Mouse (Mus musculus): Measurements from ENCODE around the gene Tex9. TPM values are rescaled to one million over a fixed set of nuclear protein-coding genes. Genes with fewer than 3 reads are reported as not detected.
"Not testable (repeated sequence)": the region's sequence is repeated elsewhere in the genome, so short reads cannot be mapped to it uniquely, and the experiment has no call there.

Tex9 gene
- polyA plus RNA-seq, 1 experiment from 2014 or later: 36.3 TPM

GRCm38 (mm10) chr9:72475511-72475910, 16.5 kb downstream of the Tex9 start:
- no peak overlapping the region for H3K4me3 ChIP-seq
- WGBS: 47% methylated on average over 9 of the region's 9 CpGs
- H3K9ac ChIP-seq: no peak overlapping the region
- no peak for ATAC-seq (ENCODE audit: low FRiP score, low read depth)
- H3K4me2 ChIP-seq (replicated peaks): no peak overlapping the region
- H3K9me3 ChIP-seq: no peaks in the 10 kb centered on the region
- peaks cover 43% of the 10 kb centered on the region for H3K36me3 ChIP-seq
- H3K27ac ChIP-seq: no peak overlapping the region
- H3K4me1 ChIP-seq: peaks cover 7% of the 10 kb centered on the region
- H3K27me3 ChIP-seq: no peaks in the 10 kb centered on the region

GRCm38 (mm10) chr9:72469851-72470250, 22.2 kb downstream of the Tex9 start:
- no peak overlapping the region for H3K4me3 ChIP-seq
- H3K9me3 ChIP-seq: no peaks in the 10 kb centered on the region
- no peaks in the 10 kb centered on the region for H3K27me3 ChIP-seq
- peaks cover 29% of the 10 kb centered on the region for H3K36me3 ChIP-seq
- WGBS: 91% methylated on average over 1 of the region's 1 CpGs
- H3K27ac ChIP-seq: no peak overlapping the region
- no peak overlapping the region for H3K9ac ChIP-seq
- peaks cover 6% of the 10 kb centered on the region for H3K4me1 ChIP-seq
- no peak overlapping the region for H3K4me2 ChIP-seq (replicated peaks)
- ATAC-seq (ENCODE audit: low FRiP score, low read depth): no peak

GRCm38 (mm10) chr9:72468616-72469015, 23.4 kb downstream of the Tex9 start:
- Histone ChIP-seq H3K4me2 (replicated peaks) (no peak overlapping the region), H3K36me3 (peaks cover 27% of the 10 kb centered on the region), H3K27me3 (no peaks in the 10 kb centered on the region), H3K4me3 (no peak overlapping the region), H3K9me3 (no peaks in the 10 kb centered on the region), H3K9ac (no peak overlapping the region), H3K27ac (no peak overlapping the region), H3K4me1 (no peaks in the 10 kb centered on the region)
- no peak for ATAC-seq (ENCODE audit: low FRiP score, low read depth)
- 92% methylated on average over 10 of the region's 10 CpGs for WGBS

- 69% methylated on average over 11 of the region's 11 CpGs for whole genome bisulfite sequencing
- Histone ChIP-seq H3K36me3 (peaks cover 24% of the 10 kb centered on the region), H3K27ac (no peak overlapping the region), H3K9ac (no peak overlapping the region), H3K4me3 (no peak overlapping the region), H3K4me2 (replicated peaks) (no peak overlapping the region), H3K4me1 (no peaks in the 10 kb centered on the region), H3K9me3 (no peaks in the 10 kb centered on the region), H3K27me3 (no peaks in the 10 kb centered on the region)
- no peak for ATAC-seq (ENCODE audit: low FRiP score, low read depth)
Observed at GRCm38 (mm10) chr9:72467551-72468407, 24.2 kb downstream of the Tex9 start.

GRCm38 (mm10) chr9:72465754-72466181, 26.2 kb downstream of the Tex9 start:
- peaks cover 17% of the 10 kb centered on the region for H3K36me3 ChIP-seq
- H3K9me3 ChIP-seq: no peaks in the 10 kb centered on the region
- H3K9ac ChIP-seq: no peak overlapping the region
- H3K4me2 ChIP-seq (replicated peaks): no peak overlapping the region
- no peaks in the 10 kb centered on the region for H3K4me1 ChIP-seq
- no peak overlapping the region for H3K27ac ChIP-seq
- no peak overlapping the region for H3K4me3 ChIP-seq
- no peaks in the 10 kb centered on the region for H3K27me3 ChIP-seq
- WGBS: 88% methylated on average over 4 of the region's 4 CpGs
- no peak for ATAC-seq (ENCODE audit: low FRiP score, low read depth)

- 87% methylated on average over 1 of the region's 1 CpGs for WGBS
- Histone ChIP-seq H3K4me2 (replicated peaks) (no peak overlapping the region), H3K4me3 (no peak overlapping the region), H3K27me3 (no peaks in the 10 kb centered on the region), H3K9ac (no peak overlapping the region), H3K4me1 (no peaks in the 10 kb centered on the region), H3K36me3 (peaks cover 26% of the 10 kb centered on the region), H3K9me3 (no peaks in the 10 kb centered on the region), H3K27ac (no peak overlapping the region)
- no peak for ATAC-seq (ENCODE audit: low FRiP score, low read depth)
Observed at GRCm38 (mm10) chr9:72464806-72465205, 27.2 kb downstream of the Tex9 start.

GRCm38 (mm10) chr9:72462427-72462826, 29.6 kb downstream of the Tex9 start:
- no peaks in the 10 kb centered on the region for H3K9me3 ChIP-seq
- H3K27ac ChIP-seq: no peak overlapping the region
- H3K4me2 ChIP-seq (replicated peaks): no peak overlapping the region
- no peak overlapping the region for H3K9ac ChIP-seq
- H3K4me3 ChIP-seq: no peak overlapping the region
- 94% methylated on average over 2 of the region's 2 CpGs for WGBS
- no peak for ATAC-seq (ENCODE audit: low FRiP score, low read depth)
- no peaks in the 10 kb centered on the region for H3K4me1 ChIP-seq
- H3K27me3 ChIP-seq: no peaks in the 10 kb centered on the region
- peaks cover 27% of the 10 kb centered on the region for H3K36me3 ChIP-seq

GRCm38 (mm10) chr9:72460767-72461166, 31.2 kb downstream of the Tex9 start:
- H3K9me3 ChIP-seq: no peaks in the 10 kb centered on the region
- H3K4me3 ChIP-seq: no peak overlapping the region
- H3K27me3 ChIP-seq: no peaks in the 10 kb centered on the region
- no peaks in the 10 kb centered on the region for H3K4me1 ChIP-seq
- no peak overlapping the region for H3K4me2 ChIP-seq (replicated peaks)
- ATAC-seq (ENCODE audit: low FRiP score, low read depth): no peak
- H3K36me3 ChIP-seq: peaks cover 36% of the 10 kb centered on the region
- no peak overlapping the region for H3K9ac ChIP-seq
- WGBS: 69% methylated on average over 3 of the region's 3 CpGs
- no peak overlapping the region for H3K27ac ChIP-seq

GRCm38 (mm10) chr9:72459703-72460102, 32.3 kb downstream of the Tex9 start:
- Histone ChIP-seq H3K4me3 (no peak overlapping the region), H3K4me1 (no peaks in the 10 kb centered on the region), H3K9me3 (no peaks in the 10 kb centered on the region), H3K36me3 (peaks cover 36% of the 10 kb centered on the region), H3K27ac (no peak overlapping the region), H3K9ac (no peak overlapping the region), H3K27me3 (no peaks in the 10 kb centered on the region), H3K4me2 (replicated peaks) (no peak overlapping the region)
- ATAC-seq (ENCODE audit: low FRiP score, low read depth): no peak
- WGBS: 82% methylated on average over 3 of the region's 3 CpGs

- no peak overlapping the region for H3K27ac ChIP-seq
- no peak overlapping the region for H3K4me3 ChIP-seq
- no peak overlapping the region for H3K9ac ChIP-seq
- no peak; the same call in 1 of the 2 replicates for ATAC-seq (ENCODE audit: low FRiP score, low read depth)
- no peak overlapping the region for H3K4me2 ChIP-seq (replicated peaks)
- WGBS: 22% methylated on average over 5 of the region's 5 CpGs
- H3K4me1 ChIP-seq: no peaks in the 10 kb centered on the region
- peaks cover 36% of the 10 kb centered on the region for H3K36me3 ChIP-seq
- no peaks in the 10 kb centered on the region for H3K9me3 ChIP-seq
- no peaks in the 10 kb centered on the region for H3K27me3 ChIP-seq
Observed at GRCm38 (mm10) chr9:72458233-72458632, 33.8 kb downstream of the Tex9 start.

GRCm38 (mm10) chr9:72456374-72456773, 35.6 kb downstream of the Tex9 start:
- WGBS: 27% methylated on average over 1 of the region's 1 CpGs
- H3K9ac ChIP-seq: no peak overlapping the region
- no peak for ATAC-seq (ENCODE audit: low FRiP score, low read depth)
- no peak overlapping the region for H3K4me2 ChIP-seq (replicated peaks)
- no peaks in the 10 kb centered on the region for H3K27me3 ChIP-seq
- H3K27ac ChIP-seq: no peak overlapping the region
- H3K4me3 ChIP-seq: no peak overlapping the region
- H3K9me3 ChIP-seq: no peaks in the 10 kb centered on the region
- peaks cover 48% of the 10 kb centered on the region for H3K36me3 ChIP-seq
- H3K4me1 ChIP-seq: no peaks in the 10 kb centered on the region

GRCm38 (mm10) chr9:72454281-72454680, 37.7 kb downstream of the Tex9 start:
- H3K36me3 ChIP-seq: peaks cover 38% of the 10 kb centered on the region
- ATAC-seq (ENCODE audit: low FRiP score, low read depth); H3K27ac ChIP-seq; H3K4me2 ChIP-seq (replicated peaks); H3K4me1 ChIP-seq; H3K27me3 ChIP-seq; H3K9ac ChIP-seq; H3K9me3 ChIP-seq; H3K4me3 ChIP-seq: not testable (repeated sequence)

GRCm38 (mm10) chr9:72451111-72451510, 40.9 kb downstream of the Tex9 start:
- Histone ChIP-seq H3K4me2 (replicated peaks) (no peak overlapping the region), H3K9me3 (no peaks in the 10 kb centered on the region)

More at GRCm38 (mm10) chr9:72451111-72451510, 40.9 kb downstream of the Tex9 start:
- H3K4me3 ChIP-seq: no peak overlapping the region
- H3K9ac ChIP-seq: no peak overlapping the region
- 81% methylated on average over 6 of the region's 6 CpGs for WGBS
- H3K4me1 ChIP-seq: no peaks in the 10 kb centered on the region
- H3K27ac ChIP-seq: no peak overlapping the region
- no peak for ATAC-seq (ENCODE audit: low FRiP score, low read depth)
- H3K36me3 ChIP-seq: peaks cover 44% of the 10 kb centered on the region
- H3K27me3 ChIP-seq: no peaks in the 10 kb centered on the region

All from limb, embryonic 13.5 days (tissue).